Mouse (Mus musculus): Measurements from ENCODE around the gene Ptges2.

GRCm38 (mm10) chr2:32394973-32395372 lies 723 bp upstream of the Ptges2 start:
- no peak for TF ChIP-seq CTCF (conservative IDR thresholded peaks at IDR 0.05; ENCODE audit: low read length)
- TF ChIP-seq NANOG (IDR thresholded peaks at IDR 0.05; ENCODE audit: borderline replicate concordance, low read length), result no peak

Data from E14TG2a.4 (cell line).